Mouse (Mus musculus) lung, postnatal 0 days (tissue): ENCODE measurements around the gene Rtn4rl1.

Experiments used
- CTCF ChIP-seq: IDR thresholded peaks from 2 replicates; pipeline ENCODE4 v1.5.1; 2016; ENCODE audit warnings: antibody characterized with exemption, mild to moderate bottlenecking
- EP300 ChIP-seq: IDR thresholded peaks from 2 replicates; pipeline ENCODE4 v1.6.1; 2016; ENCODE audit warnings: antibody characterized with exemption, mild to moderate bottlenecking, control low read depth

DNA sequence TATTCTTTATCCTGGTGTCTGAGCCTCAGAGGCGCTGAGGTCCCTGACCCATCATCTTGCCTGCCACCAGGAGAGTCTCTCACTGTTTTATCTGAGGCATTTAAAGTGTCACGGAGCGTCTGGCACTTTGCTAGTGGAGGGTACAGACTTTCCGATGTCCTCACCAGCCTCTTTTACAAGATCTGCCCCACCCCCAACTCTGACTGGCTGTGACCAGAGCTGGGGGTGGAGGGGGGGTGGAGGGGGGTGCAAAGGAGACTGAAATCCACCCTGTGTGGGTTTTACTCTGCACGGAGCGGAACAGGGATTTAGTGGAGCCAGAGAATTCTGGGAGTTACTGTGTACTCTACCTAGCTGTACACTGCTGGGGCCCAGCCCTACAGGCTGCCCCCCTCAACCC is 81.5 kb downstream of the Rtn4rl1 start:
- TF ChIP-seq CTCF (no peak), EP300 (no peak)
